Mouse (Mus musculus): ENCODE results near the gene Derl3. TPM values are rescaled to one million over a fixed set of nuclear protein-coding genes. Genes with fewer than 3 reads are reported as not detected.
A peak's percentile ranks its signal among the peaks of the same experiment; 100 is the strongest.

Derl3 gene
- polyA plus RNA-seq, 1 experiment = not detected

DNA sequence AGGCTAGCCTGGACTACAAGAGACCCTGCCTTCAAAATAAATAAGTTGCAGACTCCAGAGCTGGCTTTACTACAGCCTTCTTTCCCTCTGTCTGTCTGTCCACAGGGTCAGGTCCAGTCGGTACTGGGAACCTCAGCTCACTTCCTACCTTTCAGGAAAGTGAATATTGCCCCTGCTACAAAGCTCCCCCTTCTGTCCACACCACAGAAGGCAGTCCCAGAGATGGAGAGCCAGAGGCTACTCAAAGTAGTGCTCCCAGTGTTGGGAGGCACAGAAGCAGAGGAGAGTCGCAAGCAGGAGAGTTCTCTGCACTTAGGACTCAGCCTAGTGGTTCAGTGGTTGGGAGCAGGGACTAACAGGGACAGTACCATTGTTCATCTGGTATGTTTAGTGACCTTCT lies 31.1 kb downstream of the Derl3 start:
- no peak overlapping the region for H3K27ac ChIP-seq (ENCODE audit: insufficient read depth, low read length)
- no peak for TF ChIP-seq POLR2A (IDR thresholded peaks at IDR 0.05; ENCODE audit: low read depth, low read length)
- TF ChIP-seq CTCF (IDR thresholded peaks at IDR 0.05; ENCODE audit: borderline replicate concordance, insufficient read depth, low read length) = no peak
- H3K4me1 ChIP-seq (ENCODE audit: control insufficient read depth, insufficient read depth, low read length) = no peaks in the 10 kb centered on the region
- H3K4me3 ChIP-seq (ENCODE audit: insufficient read depth, low read length) = no peak overlapping the region

DNA sequence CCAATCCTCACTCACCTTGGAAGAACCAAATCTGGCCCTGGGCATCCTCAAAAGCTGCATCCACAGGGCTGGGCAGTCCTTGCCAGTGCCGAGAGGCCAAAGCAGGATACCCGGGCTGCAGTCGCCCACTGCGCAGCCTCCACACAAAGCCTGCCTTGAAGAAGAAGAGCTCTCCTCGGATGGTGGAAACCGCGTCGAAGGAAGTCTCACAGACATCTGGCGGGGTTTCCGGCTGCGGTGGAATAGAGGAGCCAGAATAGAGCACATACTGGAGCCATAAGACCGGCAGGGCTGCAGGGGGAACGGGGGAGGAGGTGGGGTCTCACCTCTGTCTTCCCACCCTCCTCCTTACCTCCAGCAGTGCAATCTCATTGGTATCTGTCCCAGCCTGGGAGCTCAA lies 33.2 kb downstream of the Derl3 start:
- TF ChIP-seq POLR2A (IDR thresholded peaks at IDR 0.05; ENCODE audit: low read depth, low read length) (no peak), CTCF (IDR thresholded peaks at IDR 0.05; ENCODE audit: borderline replicate concordance, insufficient read depth, low read length) (no peak)
- H3K4me1 ChIP-seq (ENCODE audit: control insufficient read depth, insufficient read depth, low read length) = peaks cover 3% of the 10 kb centered on the region; the same call in 1 of the 2 replicates
- no peak overlapping the region for H3K27ac ChIP-seq (ENCODE audit: insufficient read depth, low read length)
- no peak overlapping the region for H3K4me3 ChIP-seq (ENCODE audit: insufficient read depth, low read length)

DNA sequence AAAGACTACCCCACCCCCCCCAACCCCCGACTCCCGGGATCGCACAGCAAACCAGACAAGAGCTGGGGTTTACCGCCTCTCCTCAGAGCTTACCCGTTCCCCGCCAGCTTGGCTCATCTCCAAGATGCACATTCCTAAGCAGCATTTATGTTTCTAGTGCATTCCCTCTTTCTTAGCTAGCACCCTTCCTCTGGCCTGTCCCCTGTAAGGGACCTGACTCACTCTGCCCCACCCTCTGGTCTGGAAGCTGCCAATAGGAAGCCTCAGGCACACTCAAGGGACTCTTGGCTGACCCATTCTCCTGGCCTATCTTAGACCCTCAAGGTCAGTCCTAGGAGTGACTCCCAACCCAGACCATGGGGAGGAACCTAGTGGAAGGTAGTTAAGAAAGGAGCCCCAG lies 37.1 kb downstream of the Derl3 start:
- Histone ChIP-seq H3K4me1 (ENCODE audit: control insufficient read depth, insufficient read depth, low read length) (peaks cover 7% of the 10 kb centered on the region), H3K27ac (ENCODE audit: insufficient read depth, low read length) (no peak overlapping the region; the same call in 1 of the 2 replicates), H3K4me3 (ENCODE audit: insufficient read depth, low read length) (no peak overlapping the region)
- peak; percentile 27; the same call in 1 of the 2 replicates for TF ChIP-seq POLR2A (IDR thresholded peaks at IDR 0.05; ENCODE audit: low read depth, low read length)
- no peak for TF ChIP-seq CTCF (IDR thresholded peaks at IDR 0.05; ENCODE audit: borderline replicate concordance, insufficient read depth, low read length)

DNA sequence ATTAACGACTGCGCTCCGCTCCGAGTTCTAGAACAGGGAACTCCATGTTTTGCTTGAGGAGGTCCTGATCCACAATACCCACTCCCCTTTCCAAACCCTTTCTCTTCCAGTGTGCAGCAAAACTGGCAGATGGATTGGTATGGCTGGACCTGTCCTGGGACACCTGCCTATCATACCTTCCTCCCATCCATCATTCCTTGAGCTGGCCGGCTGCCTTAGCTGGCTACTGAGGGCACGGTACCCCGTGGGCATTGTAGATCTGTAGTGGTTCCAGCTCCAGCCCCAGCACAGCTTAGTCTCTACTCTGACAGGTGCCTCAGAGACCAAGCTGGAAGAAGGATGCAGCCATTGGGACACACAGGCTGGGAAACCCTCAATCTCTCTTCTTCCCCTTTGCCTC lies 38.1 kb downstream of the Derl3 start:
- TF ChIP-seq POLR2A (IDR thresholded peaks at IDR 0.05; ENCODE audit: low read depth, low read length) (no peak), CTCF (IDR thresholded peaks at IDR 0.05; ENCODE audit: borderline replicate concordance, insufficient read depth, low read length) (no peak)
- H3K4me3 ChIP-seq (ENCODE audit: insufficient read depth, low read length) = peak overlapping the region; percentile 62
- H3K27ac ChIP-seq (ENCODE audit: insufficient read depth, low read length) = no peak overlapping the region
- H3K4me1 ChIP-seq (ENCODE audit: control insufficient read depth, insufficient read depth, low read length) = peaks cover 8% of the 10 kb centered on the region

DNA sequence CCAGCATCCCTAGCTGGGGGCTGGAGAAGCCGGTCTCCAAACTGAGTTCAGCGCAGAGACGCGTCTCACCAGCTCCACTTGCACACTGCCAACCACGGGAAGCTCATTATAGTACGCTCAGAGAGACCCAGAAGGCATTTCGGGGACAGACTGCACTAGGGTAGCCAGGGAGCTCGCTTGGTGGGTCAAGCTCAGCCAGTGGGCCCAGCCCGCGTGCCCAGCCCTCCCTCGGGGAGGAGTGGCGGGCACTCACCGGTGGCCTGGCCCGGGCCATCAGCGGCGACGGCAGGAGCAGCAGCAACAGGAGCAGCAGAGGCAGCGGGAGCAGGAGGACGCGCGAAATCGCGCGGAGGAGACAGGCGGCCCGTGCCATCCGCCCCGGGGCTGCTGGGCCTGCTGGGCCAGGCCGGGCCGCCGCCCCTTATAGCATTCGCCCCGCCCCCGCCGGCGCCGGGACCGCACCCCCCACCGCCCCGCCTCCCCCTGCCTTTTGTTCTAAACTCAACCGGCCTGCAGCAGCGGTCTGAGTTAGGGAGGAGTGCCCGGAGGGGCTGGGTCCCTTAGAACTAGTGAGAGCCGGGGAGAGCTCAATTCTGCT lies 39.0 kb downstream of the Derl3 start:
- Histone ChIP-seq H3K4me3 (ENCODE audit: insufficient read depth, low read length) (peak overlapping the region; percentile 62), H3K4me1 (ENCODE audit: control insufficient read depth, insufficient read depth, low read length) (peaks cover 8% of the 10 kb centered on the region), H3K27ac (ENCODE audit: insufficient read depth, low read length) (peak overlapping the region; percentile 14; the same call in 1 of the 2 replicates)
- TF ChIP-seq POLR2A (IDR thresholded peaks at IDR 0.05; ENCODE audit: low read depth, low read length) = peak; percentile 83
- no peak for TF ChIP-seq CTCF (IDR thresholded peaks at IDR 0.05; ENCODE audit: borderline replicate concordance, insufficient read depth, low read length)

DNA sequence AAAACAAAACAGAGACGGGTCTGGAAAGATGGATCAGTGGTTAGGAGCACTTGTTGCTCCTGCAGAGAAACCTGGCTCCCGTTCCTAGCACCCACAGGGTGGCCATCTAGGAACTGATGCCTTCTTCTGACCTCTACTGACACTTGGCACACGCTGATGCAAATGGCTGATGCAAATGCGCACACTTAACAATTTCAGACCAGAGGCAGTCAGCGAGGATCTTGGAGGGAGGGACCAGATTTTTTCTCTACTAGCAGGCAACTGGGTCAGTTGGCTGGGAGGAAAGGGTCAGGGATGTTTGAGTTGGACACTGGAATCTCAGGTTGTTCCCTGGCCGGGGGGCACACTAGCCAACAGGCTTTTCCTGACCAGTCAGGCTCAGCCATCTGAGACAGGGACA lies 39.7 kb downstream of the Derl3 start, which contains the start of gene Chchd10:
Chchd10 (plus strand) TSS at position 240 of the 400 bp plus-strand sequence.
- Histone ChIP-seq H3K4me1 (ENCODE audit: control insufficient read depth, insufficient read depth, low read length) (peaks cover 8% of the 10 kb centered on the region), H3K27ac (ENCODE audit: insufficient read depth, low read length) (peak within 1 kb of the TSS; percentile 14; the same call in 1 of the 2 replicates), H3K4me3 (ENCODE audit: insufficient read depth, low read length) (peak within 1 kb of the TSS; percentile 62)
- no peak for TF ChIP-seq POLR2A (IDR thresholded peaks at IDR 0.05; ENCODE audit: low read depth, low read length)
- TF ChIP-seq CTCF (IDR thresholded peaks at IDR 0.05; ENCODE audit: borderline replicate concordance, insufficient read depth, low read length) = no peak

DNA sequence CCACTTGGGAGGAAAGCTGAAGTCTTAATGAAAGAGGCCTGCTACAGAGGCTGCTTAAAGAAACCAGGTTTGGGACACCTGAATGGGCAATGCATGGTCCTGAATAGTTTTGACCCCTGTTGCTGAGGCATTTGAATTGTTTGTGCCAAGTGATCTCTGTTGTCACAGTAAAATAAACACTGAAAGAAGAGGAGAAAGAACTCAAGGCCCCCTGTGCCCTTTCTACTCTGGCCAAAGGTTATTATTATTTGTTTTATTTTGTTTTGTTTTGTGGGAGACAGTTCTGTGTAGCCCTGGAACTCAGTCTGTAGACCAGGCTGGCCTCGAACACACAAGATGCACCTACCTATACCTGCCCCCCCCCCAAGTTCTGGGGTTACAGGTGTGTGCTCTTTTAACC lies 41.8 kb downstream of the Derl3 start:
- Histone ChIP-seq H3K4me3 (ENCODE audit: insufficient read depth, low read length) (no peak overlapping the region), H3K27ac (ENCODE audit: insufficient read depth, low read length) (no peak overlapping the region), H3K4me1 (ENCODE audit: control insufficient read depth, insufficient read depth, low read length) (peaks cover 5% of the 10 kb centered on the region)
- TF ChIP-seq CTCF (IDR thresholded peaks at IDR 0.05; ENCODE audit: borderline replicate concordance, insufficient read depth, low read length) = no peak

DNA sequence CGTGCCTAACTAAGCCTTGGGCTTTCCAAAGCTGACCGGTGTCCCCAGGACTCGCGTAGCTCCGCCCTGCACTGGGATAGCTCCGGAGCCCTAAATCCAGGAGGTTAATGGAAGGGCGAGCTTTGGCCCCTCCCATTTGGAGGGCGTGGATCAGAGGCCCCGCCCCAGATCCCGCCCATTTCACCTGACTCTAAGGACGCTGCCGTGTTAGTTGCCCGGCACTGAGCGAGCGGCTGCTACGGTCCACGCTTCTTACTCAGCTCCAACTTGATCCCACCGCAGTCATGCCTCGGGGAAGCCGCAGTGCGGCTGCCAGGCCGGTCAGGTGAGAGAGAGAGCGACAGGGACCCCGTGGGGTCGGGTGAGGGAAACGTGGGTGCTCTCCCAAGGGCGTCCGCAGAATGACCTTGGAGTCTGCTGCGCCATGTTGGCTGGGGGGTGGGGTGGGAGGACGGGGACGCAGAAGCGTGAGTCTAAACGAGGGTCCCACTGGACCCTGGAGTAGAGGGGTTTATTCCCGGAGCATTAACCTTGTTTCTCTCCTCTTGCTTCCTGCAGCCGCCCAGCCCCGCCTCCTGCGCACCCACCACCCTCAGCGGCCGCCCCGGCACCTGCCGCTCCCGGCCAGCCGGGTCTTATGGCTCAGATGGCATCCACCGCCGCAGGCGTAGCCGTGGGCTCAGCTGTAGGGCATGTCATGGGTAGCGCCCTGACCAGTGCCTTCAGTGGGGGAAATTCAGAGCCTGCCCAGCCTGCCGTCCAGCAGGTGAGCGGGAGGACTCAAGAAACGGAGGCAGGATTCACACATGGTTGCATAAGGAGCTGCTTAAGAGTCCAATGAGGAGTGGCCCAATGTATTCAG lies 42.7 kb downstream of the Derl3 start, which contains the start of gene Mmp11:
Mmp11 (minus strand) TSS at position 817 of the 862 bp plus-strand sequence.
- no peak within 1 kb of the TSS for H3K27ac ChIP-seq (ENCODE audit: insufficient read depth, low read length)
- peaks cover 5% of the 10 kb centered on the region for H3K4me1 ChIP-seq (ENCODE audit: control insufficient read depth, insufficient read depth, low read length)
- no peak for TF ChIP-seq CTCF (IDR thresholded peaks at IDR 0.05; ENCODE audit: borderline replicate concordance, insufficient read depth, low read length)
- 0 out of 2 replicates have a peak, but pooled peaks have one; percentile 36 for TF ChIP-seq POLR2A (IDR thresholded peaks at IDR 0.05; ENCODE audit: low read depth, low read length)
- H3K4me3 ChIP-seq (ENCODE audit: insufficient read depth, low read length) = peak within 1 kb of the TSS; percentile 44

DNA sequence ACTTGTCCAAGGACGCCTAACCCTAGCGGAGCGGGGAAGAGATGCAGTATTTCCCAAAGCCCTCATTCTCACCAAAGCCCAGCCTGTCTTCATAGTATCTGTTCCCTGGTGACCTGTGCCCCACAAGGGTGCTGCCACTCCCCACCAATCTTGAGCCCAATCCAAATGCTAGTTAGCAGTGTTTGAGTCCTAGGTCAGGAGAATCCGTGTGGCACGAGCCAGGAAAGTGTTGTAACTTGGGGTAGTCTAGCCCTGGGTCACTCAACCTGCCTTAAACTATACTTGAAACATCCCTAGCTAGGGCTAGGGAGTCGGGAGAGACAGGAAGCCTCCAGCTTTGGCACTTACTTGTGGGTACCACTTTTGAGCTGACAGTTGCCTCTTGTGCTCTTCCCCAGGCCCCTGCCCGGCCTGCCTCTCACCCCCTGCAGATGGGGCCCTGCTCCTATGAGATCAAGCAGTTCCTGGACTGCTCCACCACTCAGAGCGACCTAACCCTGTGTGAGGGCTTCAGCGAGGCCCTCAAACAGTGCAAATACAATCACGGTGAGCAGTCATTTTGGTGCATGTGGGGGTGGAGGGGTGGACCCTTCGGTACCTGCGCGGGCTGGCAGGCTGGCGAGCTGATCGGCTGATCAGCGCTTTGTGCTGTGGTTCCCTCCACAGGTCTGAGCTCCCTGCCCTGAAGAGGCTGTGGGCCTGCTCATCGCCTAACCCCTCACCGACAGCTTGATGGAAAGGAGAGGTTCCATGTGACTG lies 43.9 kb downstream of the Derl3 start:
- Histone ChIP-seq H3K27ac (ENCODE audit: insufficient read depth, low read length) (no peak overlapping the region), H3K4me1 (ENCODE audit: control insufficient read depth, insufficient read depth, low read length) (peaks cover 5% of the 10 kb centered on the region), H3K4me3 (ENCODE audit: insufficient read depth, low read length) (no peak overlapping the region)
- TF ChIP-seq POLR2A (IDR thresholded peaks at IDR 0.05; ENCODE audit: low read depth, low read length) (no peak), CTCF (IDR thresholded peaks at IDR 0.05; ENCODE audit: borderline replicate concordance, insufficient read depth, low read length) (no peak)

All from embryonic fibroblast, embryonic 13.5 days (primary cell).